9 mouse cellular contexts compared by ENCODE assay signal in genomic region chr7:45800546-45801204, GRCm38 (mm10). TPM values are rescaled to one million over a fixed set of nuclear protein-coding genes. Genes with fewer than 3 reads are reported as not detected.
A peak's percentile ranks its signal among the peaks of the same experiment; 100 is the strongest.
DNase-seq lines count a peak whose midpoint lies in the region; ATAC-seq and TF ChIP-seq lines count a peak whose summit lies in the region.
"Had no signal": no experiment of that assay in that cellular context is flagged by ENCODE, and none has a peak within 500 bp of the region (broad histone marks: within the 10 kb centered on the region; RNA-seq: fewer than 3 reads in every experiment).

No protein-coding gene starts in this region.

- peaks cover 52% of the 10 kb centered on the region for H3K27me3 ChIP-seq in limb, embryonic 10.5 days (ENCODE audit: low read depth, poor library complexity, severe bottlenecking)
- H3K27me3 ChIP-seq: Patski had no signal

- no peaks in the 10 kb centered on the region for H3K9me3 ChIP-seq in limb, embryonic 10.5 days (replicated peaks)

- TF ChIP-seq CTCF in gastrocnemius, adult 2 months (IDR thresholded peaks at IDR 0.05): no peak

- peak; percentile 43 for ATAC-seq in activated CD4-positive, CD25-positive, alpha-beta regulatory T cell, adult 4 months

- peak overlapping the region; percentile 69 for H3K4me3 ChIP-seq in gastrocnemius, adult 2 months
- H3K4me3 ChIP-seq in limb, embryonic 10.5 days: peak overlapping the region; percentile 26

- H3K36me3 ChIP-seq in limb, embryonic 10.5 days: peaks cover 47% of the 10 kb centered on the region

- intact Hi-C loops in gastrocnemius, adult 2 months (cut with DNase I): loop anchor here (1.0 kb wide), 1 partner anchor 61 kb away; no protein-coding TSS in a partner anchor
- intact Hi-C loops in gastrocnemius, postnatal 36 days (cut with DNase I): loop anchor here (1.0 kb wide), 1 partner anchor 61 kb away; no protein-coding TSS in a partner anchor

- H3K4me1 ChIP-seq in limb, embryonic 10.5 days: peaks cover 33% of the 10 kb centered on the region

- 11% methylated on average over 25 of the region's 25 CpGs for WGBS in limb, embryonic 10.5 days

- no peak for DNase-seq in gastrocnemius, adult 2 months
- no peak for DNase-seq in gastrocnemius, postnatal 36 days
- DNase-seq in forelimb bud, embryonic 11.5 days (ENCODE audit: low read depth, low spot score): peak; percentile 42
- DNase-seq in limb, embryonic 10.5 days (ENCODE audit: low spot score): peak; percentile 66
- DNase-seq in mesoderm, embryonic 11.5 days (ENCODE audit: low read depth, low spot score): peak; percentile 53
- DNase-seq in thymus, postnatal 4 days: peak; percentile 50
- DNase-seq in ovary, postnatal 14 days (ENCODE audit: low spot score): no peak

- no peak overlapping the region for H3K27ac ChIP-seq in gastrocnemius, adult 2 months
- H3K27ac ChIP-seq in limb, embryonic 10.5 days: no peak overlapping the region

RNA-seq across cellular contexts. Expression of gene Cyth2, which starts 13.7 kb away (rescaled TPM):
- 10 to 100 TPM; 29.6 to 33.2 TPM for total RNA-seq in gastrocnemius, adult 2 months (2021)
- total RNA-seq in gastrocnemius, postnatal 36 days (2021): 10 to 100 TPM; 32.6 to 33.4 TPM
- 10 to 100 TPM; 13.0 to 14.4 TPM for polyA plus RNA-seq in activated CD4-positive, CD25-positive, alpha-beta regulatory T cell, adult 4 months (2017; shearing (Covaris generic))
- polyA plus RNA-seq in limb, embryonic 10.5 days (2016; fragmentation: Nextera tagmentation; extraction: Ambion mirVana): 170 TPM in 2 replicates

RNA-seq across cellular contexts. Expression of gene Sult2b1, which starts 16.2 kb away (rescaled TPM):
- total RNA-seq in gastrocnemius, adult 2 months (2021): not detected
- not detected for total RNA-seq in gastrocnemius, postnatal 36 days (2021)
- polyA plus RNA-seq in activated CD4-positive, CD25-positive, alpha-beta regulatory T cell, adult 4 months (2017; shearing (Covaris generic)): 1 to 10 TPM; 2.5 to 6.6 TPM
- polyA plus RNA-seq in limb, embryonic 10.5 days (2016; fragmentation: Nextera tagmentation; extraction: Ambion mirVana): 1.8 and 2.1 TPM in 2 replicates

RNA-seq across cellular contexts. Expression of gene Lmtk3, which starts 17.1 kb away (rescaled TPM):
- total RNA-seq in gastrocnemius, adult 2 months (2021): under 1 TPM in 1 of 2 experiments, not detected in 1; 0.06 TPM
- not detected for total RNA-seq in gastrocnemius, postnatal 36 days (2021)
- not detected for polyA plus RNA-seq in activated CD4-positive, CD25-positive, alpha-beta regulatory T cell, adult 4 months (2017; shearing (Covaris generic))
- polyA plus RNA-seq in limb, embryonic 10.5 days (2016; fragmentation: Nextera tagmentation; extraction: Ambion mirVana): 2.2 and 3.2 TPM in 2 replicates

RNA-seq across cellular contexts. Expression of gene Kcnj14, which starts 23.9 kb away (rescaled TPM):
- total RNA-seq in gastrocnemius, adult 2 months (2021): under 1 TPM in 1 of 2 experiments, not detected in 1; 0.20 TPM
- under 1 TPM; 0.15 to 0.27 TPM for total RNA-seq in gastrocnemius, postnatal 36 days (2021)
- not detected for polyA plus RNA-seq in activated CD4-positive, CD25-positive, alpha-beta regulatory T cell, adult 4 months (2017; shearing (Covaris generic))
- polyA plus RNA-seq in limb, embryonic 10.5 days (2016; fragmentation: Nextera tagmentation; extraction: Ambion mirVana): 1.2 and 1.4 TPM in 2 replicates

RNA-seq across cellular contexts. Expression of gene Grwd1, which starts 30.1 kb away (rescaled TPM):
- 10 to 100 TPM; 14.6 to 16.0 TPM for total RNA-seq in gastrocnemius, adult 2 months (2021)
- 10 to 100 TPM; 11.8 to 14.5 TPM for total RNA-seq in gastrocnemius, postnatal 36 days (2021)
- polyA plus RNA-seq in activated CD4-positive, CD25-positive, alpha-beta regulatory T cell, adult 4 months (2017; shearing (Covaris generic)): 10 to 100 TPM; 16.1 to 25.3 TPM
- polyA plus RNA-seq in limb, embryonic 10.5 days (2016; fragmentation: Nextera tagmentation; extraction: Ambion mirVana): 116 and 156 TPM in 2 replicates

Comparison
In these comparisons a context has a peak if more than half of its experiments do, and no peak if none do; other contexts are left out.
1. DNase-seq: peak in forelimb bud, embryonic 11.5 days (single experiment), limb, embryonic 10.5 days (single experiment), mesoderm, embryonic 11.5 days (single experiment) and thymus, postnatal 4 days (single experiment); none in gastrocnemius, adult 2 months (single experiment), gastrocnemius, postnatal 36 days (0 of 2) and ovary, postnatal 14 days (single experiment).